Mouse (Mus musculus): Measurements from ENCODE around the gene Pex11a. TPM values are rescaled to one million over a fixed set of nuclear protein-coding genes. Genes with fewer than 3 reads are reported as not detected.

Gene Pex11a
- polyA plus RNA-seq, 1 experiment, result 11.1 TPM

DNA sequence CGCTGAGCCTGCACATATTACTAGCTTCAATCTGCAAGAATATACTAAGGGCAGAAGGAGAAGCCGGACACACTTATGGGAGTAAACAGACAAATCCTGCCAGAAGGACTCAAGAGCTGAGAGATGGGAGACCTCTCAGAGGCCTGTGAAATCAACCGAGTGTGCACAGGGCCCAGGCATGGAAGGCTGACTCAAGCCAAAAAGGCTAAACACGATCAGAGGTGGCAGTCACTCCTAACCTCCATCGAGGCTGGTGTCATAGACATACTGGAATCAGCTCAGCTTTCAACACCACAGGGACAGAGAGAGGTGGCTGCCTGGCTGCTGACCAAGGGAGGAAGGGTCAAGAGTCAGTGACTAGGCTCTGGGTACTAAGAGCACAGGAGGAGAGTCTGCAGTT lies 37.7 kb downstream of the Pex11a start:
- TF ChIP-seq POLR2A (IDR thresholded peaks at IDR 0.05; ENCODE audit: borderline replicate concordance, extremely low read depth, insufficient read depth, insufficient read length, poor library complexity, severe bottlenecking) (no peak), CTCF (IDR thresholded peaks at IDR 0.05; ENCODE audit: borderline replicate concordance, extremely low read depth, insufficient read depth, insufficient read length) (no peak)
- no peak for DNase-seq (ENCODE audit: low read depth)

DNA sequence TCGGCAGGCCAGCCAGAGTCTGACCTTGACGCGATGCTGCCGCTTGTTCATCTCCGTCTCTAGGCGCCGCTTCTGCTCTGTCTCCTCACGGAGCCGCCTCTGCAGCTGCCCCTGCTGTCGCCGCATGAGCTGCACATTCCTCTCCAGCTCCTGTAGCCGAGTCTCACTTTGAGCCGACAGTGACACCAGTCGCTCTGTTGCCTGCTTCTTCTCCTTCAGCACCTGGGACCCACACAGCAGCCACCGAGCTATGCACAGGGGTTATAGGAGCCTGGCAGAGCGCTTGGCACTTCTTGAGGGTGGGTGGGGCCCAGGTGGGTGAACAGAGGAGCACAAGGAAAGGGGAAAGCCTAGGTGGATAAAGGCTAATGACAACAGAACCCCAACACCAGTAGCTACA lies 40.2 kb downstream of the Pex11a start:
- TF ChIP-seq CTCF (IDR thresholded peaks at IDR 0.05; ENCODE audit: borderline replicate concordance, extremely low read depth, insufficient read depth, insufficient read length) (no peak), POLR2A (IDR thresholded peaks at IDR 0.05; ENCODE audit: borderline replicate concordance, extremely low read depth, insufficient read depth, insufficient read length, poor library complexity, severe bottlenecking) (no peak)
- no peak for DNase-seq (ENCODE audit: low read depth)

DNA sequence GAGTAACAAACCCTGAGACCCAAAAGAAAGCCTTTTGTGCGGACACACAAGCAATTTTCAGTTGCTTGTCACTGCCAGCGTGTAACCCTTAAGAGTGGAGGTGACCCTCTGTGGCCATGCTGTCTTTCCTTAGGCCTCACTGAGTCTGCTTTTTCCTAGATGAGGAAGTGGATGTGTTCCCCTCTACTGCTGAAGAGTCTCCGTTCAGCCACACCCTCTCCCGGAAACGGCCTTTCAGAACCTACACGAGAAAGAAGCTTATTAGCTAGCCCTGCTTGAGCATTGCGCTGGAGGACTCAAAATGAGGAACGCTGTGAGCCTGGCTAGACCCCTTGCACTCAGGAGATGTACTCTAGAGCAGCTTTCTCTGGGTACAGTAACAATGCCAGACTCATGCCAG lies 46.4 kb downstream of the Pex11a start:
- TF ChIP-seq CTCF (IDR thresholded peaks at IDR 0.05; ENCODE audit: borderline replicate concordance, extremely low read depth, insufficient read depth, insufficient read length) (no peak), POLR2A (IDR thresholded peaks at IDR 0.05; ENCODE audit: borderline replicate concordance, extremely low read depth, insufficient read depth, insufficient read length, poor library complexity, severe bottlenecking) (no peak)
- DNase-seq (ENCODE audit: low read depth), result no peak

Other genes starting within 250 kb of the Pex11a start
- 1.6 and 3.0 TPM in 2 replicates for gene Rhcg, start 125.5 kb downstream of the Pex11a start, polyA plus RNA-seq (2012; rRNA removed)
- 3.1 and 3.2 TPM in 2 replicates for gene Ticrr, start 82.9 kb downstream of the Pex11a start, polyA plus RNA-seq (2012; rRNA removed)
- 4.8 and 5.4 TPM in 2 replicates for gene Kif7, start 27.4 kb downstream of the Pex11a start, polyA plus RNA-seq (2012; rRNA removed)
- 0.23 TPM in 2 replicates for gene Plin1, start 10.2 kb downstream of the Pex11a start, polyA plus RNA-seq (2012; rRNA removed)
- 0.23 and 0.33 TPM in 2 replicates for gene Wdr93, start within 50 bp of the Pex11a start, polyA plus RNA-seq (2012; rRNA removed)
- not detected in 2 replicates for gene Mesp1, start 50.7 kb upstream of the Pex11a start, polyA plus RNA-seq (2012; rRNA removed)
- 1.2 and 1.9 TPM in 2 replicates for gene Mesp2, start 67.6 kb upstream of the Pex11a start, polyA plus RNA-seq (2012; rRNA removed)
- gene Anpep, start 117.9 kb upstream of the Pex11a start, polyA plus RNA-seq (2012; rRNA removed), result 4.9 and 7.8 TPM in 2 replicates
- gene Ap3s2, start 177.5 kb upstream of the Pex11a start, polyA plus RNA-seq (2012; rRNA removed), result 56.0 and 58.4 TPM in 2 replicates
- gene Arpin, start 192.2 kb upstream of the Pex11a start, polyA plus RNA-seq (2012; rRNA removed), result 10.0 and 13.7 TPM in 2 replicates

All from brain, embryonic 14.5 days (tissue).